Mouse (Mus musculus): ENCODE measurements around the gene Gipc3.

GRCm38 (mm10) chr10:81329194-81329975 lies 13.7 kb downstream of the Gipc3 start:
- TF ChIP-seq POLR2A (IDR thresholded peaks at IDR 0.05; ENCODE audit: insufficient read depth, low read depth, low read length) (no peak), CTCF (IDR thresholded peaks at IDR 0.05; ENCODE audit: insufficient read depth, low read depth, low read length) (no peak)

All from olfactory bulb, adult 2 months (tissue).